Mouse (Mus musculus) T-helper 17 cell (primary cell): ENCODE results near the gene Foxo4.

Experiments
- in situ Hi-C, 2 experiments: fragments of 300-600 bp; cut with MboI, MseI; formaldehyde crosslinking; loops; 1 replicate in 1 of 2; 2 replicates in 1 of 2; pipeline ENCODE4 v1.15.1; 2025; ENCODE audit warnings: high pct_unique_total_duplicates in 2 of 2

Gene Foxo4

GRCm38 (mm10) chrX:101253952-101254729 is at the start of gene Foxo4:
Gene Foxo4, plus strand, starts transcription at chrX:101254528.
- in situ Hi-C loops: no loop called here

GRCm38 (mm10) chrX:101221834-101222795 is 32.2 kb upstream of the Foxo4 start, which contains the start of gene Snx12:
Gene Snx12, minus strand, starts transcription at chrX:101222563.
- in situ Hi-C loops: no loop called here

GRCm38 (mm10) chrX:101222796-101223162 is 31.5 kb upstream of the Foxo4 start:
- in situ Hi-C loops: no loop called here

DNA sequence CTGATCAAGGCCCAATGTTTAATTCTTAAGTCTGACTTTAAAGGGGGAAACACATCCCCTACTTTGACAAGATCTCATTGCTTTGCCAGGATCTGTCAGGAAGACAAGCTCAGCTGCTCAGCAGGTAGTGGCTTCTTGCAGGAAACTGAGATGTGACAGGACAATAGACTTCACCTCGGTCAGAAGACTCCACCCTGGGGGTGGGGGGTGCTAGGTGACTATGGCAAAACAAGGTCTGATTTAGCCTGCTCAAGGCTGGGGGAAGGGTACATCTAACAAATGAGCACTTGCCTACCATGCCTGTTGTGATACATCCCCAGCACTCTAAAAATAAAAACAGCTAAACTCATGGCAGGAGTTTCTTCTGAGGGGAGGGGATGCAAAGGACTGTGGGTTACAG is 9.3 kb upstream of the Foxo4 start:
- in situ Hi-C loops: no loop called here

- in situ Hi-C loops: loop anchor here in 1 of 2 experiments (5.0 kb wide), 1 partner anchor 78 kb away; no protein-coding TSS in a partner anchor
Observed at GRCm38 (mm10) chrX:101254740-101255139, 412 bp downstream of the Foxo4 start.

DNA sequence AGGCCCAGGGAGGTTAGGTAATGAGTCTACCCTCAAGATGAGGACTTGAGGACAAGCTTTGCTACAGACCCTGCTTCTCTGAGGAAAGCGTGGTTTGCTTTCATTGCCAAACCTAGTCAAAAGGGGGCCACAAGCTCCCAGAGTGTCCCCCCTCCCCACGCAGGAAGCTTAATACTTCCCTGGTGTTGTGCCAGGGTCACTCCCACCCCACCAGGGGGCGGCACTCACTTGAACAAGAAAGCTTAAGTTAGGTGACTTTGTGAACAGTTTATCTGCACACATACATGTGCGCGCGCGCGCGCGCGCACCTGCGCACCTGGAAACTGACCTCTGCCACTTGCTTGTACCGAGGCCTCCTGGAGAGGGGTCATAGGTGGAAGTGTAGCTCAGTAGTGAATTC is 2.3 kb downstream of the Foxo4 start:
- in situ Hi-C loops: loop anchor here in 1 of 2 experiments (5.0 kb wide), 1 partner anchor 76 kb away; no protein-coding TSS in a partner anchor

DNA sequence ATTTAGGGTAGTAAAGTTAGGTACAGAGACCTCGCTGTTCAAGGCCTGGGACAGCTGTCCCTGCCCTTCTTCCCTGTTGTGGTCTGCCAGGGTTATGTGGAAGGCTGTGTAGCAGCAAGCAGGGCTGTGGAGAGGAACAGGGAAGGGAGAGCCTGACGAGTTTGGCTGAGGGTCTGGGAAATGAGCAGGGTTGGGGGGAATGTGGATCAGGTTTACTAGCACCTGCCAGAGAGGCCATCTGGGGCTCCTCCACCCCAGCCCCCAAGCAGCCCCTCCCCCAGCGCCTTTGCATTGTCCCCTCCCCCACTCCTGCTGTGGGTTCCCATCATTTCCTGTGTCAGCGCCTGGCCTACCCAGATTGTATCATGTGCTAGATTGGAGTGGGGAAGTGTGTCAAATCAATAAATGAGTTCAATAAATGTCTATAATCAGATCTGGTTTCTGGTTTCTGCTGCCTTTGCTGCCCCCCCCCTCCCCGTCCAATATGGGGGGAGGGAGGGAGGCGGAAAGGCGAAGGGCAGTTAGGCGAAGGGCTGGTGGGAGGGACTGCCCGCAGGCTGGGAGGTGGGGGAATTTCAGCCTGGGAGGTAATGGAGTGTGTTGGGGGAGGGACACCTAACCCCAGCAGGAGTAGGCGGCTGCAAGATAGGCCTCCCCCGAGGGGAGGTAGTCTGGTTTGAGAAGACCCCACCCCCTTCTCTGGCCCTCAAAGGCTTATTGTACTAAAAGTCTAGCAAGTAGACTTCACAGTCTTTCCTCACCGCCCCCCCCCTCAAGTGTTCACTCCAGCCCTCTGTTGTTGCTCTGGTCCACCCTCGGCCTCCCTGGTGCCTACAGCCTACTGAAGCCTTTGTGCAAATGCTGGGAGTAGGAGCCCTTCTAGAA is 6.4 kb downstream of the Foxo4 start:
- in situ Hi-C loops: no loop called here

GRCm38 (mm10) chrX:101263892-101264291 is 9.6 kb downstream of the Foxo4 start, which contains the start of gene Gm614:
Gene Gm614, minus strand, starts transcription at chrX:101263992.
- in situ Hi-C loops: no loop called here

DNA sequence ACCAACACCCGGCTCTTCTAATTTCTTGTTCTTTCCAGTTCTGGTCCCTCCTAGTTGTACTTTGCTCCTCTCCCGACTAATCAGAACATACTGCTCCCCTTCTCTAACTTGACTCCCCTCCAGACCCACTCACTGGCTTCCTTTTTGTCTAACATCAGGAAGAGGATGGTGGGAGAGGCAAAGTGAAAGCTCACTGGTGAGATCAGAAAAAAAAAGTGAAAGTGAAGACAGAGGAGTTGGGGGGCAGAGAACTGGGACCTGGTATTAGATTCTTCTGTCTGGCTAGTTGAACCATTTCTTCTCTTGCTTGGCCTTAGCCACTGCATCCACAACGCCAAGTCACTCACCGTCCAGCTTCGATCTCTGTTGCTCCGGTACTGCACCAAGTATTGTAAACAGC is 12.3 kb downstream of the Foxo4 start:
- in situ Hi-C loops: no loop called here

GRCm38 (mm10) chrX:101268025-101268754 is 13.9 kb downstream of the Foxo4 start, which contains the start of gene Il2rg:
Gene Il2rg, minus strand, starts transcription at chrX:101268255.
- in situ Hi-C loops: no loop called here

DNA sequence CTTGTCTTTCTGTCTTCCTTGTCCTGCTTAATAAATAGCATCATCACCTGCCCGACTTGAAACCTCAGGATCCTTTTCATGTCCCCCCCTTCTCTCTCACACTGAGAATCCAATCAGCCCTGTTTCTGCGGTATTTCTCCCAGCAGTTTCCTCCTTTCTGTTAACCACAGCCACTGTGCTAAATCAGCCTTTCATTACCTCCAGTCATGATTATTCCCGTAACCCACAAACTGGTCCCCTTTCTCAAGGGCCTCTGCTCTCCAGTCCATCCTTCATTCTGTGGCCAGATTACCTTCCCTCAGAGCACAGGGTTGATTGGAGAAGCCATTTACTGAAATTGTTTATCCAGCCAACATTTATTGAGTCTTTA is 14.4 kb downstream of the Foxo4 start, which contains the start of gene Gm20489:
Gene Gm20489 (minus strand): TSS at position 269 of the 370 bp plus-strand sequence.
- in situ Hi-C loops: no loop called here

- in situ Hi-C loops: no loop called here
Observed at GRCm38 (mm10) chrX:101273410-101273809, 19.1 kb downstream of the Foxo4 start.

DNA sequence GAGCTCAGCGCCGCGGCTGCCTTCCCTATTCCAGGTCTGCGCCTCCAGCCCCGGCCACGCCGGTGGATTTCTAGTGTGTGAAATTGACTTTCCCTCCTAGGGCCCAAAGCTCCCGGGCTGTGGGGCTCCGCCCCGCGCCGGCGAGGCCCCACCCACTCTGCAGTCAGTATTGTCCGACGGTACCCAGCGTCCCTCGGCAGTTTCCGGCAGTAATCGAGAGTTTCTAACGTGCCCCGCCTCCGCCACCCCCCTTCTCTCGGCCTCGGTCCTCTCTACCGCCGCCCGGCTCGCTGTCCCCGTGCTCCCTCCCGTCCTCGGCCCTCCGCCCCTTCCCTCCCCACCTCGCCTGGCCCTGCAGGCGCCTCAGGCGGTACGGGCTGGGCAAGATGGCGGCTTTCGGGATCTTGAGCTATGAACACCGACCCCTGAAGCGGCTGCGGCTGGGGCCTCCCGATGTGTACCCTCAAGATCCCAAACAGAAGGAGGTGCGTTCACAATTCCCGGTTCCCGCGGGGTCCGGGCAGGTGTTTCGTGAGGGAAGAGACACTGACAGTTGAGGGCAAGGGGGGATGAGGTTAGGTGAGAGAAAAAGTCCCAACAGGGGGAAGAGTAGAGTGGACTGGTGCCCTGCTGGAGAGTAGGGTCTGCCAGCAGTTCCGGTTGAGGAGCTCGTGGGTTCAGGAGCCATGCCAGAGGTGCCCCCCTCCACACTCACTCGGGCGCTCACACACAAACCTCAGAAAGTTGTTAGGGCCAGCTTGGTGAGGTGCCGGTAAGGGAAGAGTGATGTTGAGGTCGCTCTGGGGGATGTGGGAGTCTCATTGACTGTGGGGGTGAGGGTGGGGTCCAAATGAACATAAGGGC is 19.8 kb downstream of the Foxo4 start, which contains the start of gene Med12:
Gene Med12 (plus strand): TSS at position 156 of the 864 bp plus-strand sequence.
- in situ Hi-C loops: no loop called here

DNA sequence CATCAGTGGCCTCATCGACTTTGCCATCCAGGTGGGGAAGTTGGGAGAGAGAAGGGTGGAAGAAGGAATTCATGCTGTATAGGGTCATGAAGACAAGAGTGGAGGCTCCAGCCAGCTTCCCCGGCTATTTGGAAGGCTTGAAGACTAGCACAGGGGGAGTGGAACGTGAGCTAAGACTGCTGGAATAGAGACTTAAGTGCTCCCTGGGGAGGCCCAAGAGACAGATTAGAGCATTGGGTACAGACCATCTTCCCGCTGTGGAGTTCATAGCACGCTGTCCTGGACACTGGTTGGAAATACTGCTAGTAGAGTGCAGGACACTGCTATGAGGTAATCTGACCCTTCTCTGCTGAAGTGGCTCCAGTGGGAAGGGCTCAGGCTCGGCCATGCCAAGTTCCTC is 28.5 kb downstream of the Foxo4 start:
- in situ Hi-C loops: no loop called here

DNA sequence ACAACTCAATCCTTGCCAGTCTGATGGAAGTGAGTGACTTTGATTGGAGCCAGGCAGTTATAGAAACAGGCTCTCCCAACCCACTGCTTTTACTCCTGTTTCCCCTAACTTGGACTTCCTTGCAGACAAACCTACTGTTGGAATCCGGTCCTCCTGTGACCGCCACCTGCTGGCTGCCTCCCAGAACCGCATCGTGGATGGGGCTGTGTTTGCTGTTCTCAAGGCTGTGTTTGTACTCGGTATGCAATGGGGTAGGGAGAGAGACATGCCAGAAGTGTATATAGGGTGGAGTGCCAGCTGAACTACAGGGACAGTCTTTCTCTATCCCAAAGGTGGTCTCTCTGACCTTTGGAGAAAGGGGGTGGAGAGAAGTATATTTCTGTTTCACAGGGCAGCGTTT is 31.2 kb downstream of the Foxo4 start:
- in situ Hi-C loops: no loop called here

GRCm38 (mm10) chrX:101285953-101286670 is 31.8 kb downstream of the Foxo4 start:
- in situ Hi-C loops: no loop called here

DNA sequence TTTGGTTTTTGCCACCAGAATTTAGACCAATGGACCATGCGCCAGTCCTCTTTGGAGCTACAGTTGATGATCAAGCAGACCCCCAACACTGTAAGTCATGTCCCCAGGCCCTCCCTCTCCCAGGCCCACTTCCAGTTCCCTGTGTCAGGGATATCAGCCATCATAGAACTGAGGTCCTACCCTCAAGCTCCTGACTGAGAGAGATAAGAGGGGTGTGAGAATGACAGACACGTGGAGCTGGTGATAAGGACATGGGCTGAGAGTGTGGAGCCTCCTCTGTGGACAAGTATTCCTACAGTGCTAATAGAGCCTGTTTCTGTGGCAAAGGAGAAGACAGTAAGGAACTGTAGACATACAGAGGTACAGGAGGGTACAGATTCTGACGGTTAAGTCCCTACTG is 33.2 kb downstream of the Foxo4 start:
- in situ Hi-C loops: no loop called here

DNA sequence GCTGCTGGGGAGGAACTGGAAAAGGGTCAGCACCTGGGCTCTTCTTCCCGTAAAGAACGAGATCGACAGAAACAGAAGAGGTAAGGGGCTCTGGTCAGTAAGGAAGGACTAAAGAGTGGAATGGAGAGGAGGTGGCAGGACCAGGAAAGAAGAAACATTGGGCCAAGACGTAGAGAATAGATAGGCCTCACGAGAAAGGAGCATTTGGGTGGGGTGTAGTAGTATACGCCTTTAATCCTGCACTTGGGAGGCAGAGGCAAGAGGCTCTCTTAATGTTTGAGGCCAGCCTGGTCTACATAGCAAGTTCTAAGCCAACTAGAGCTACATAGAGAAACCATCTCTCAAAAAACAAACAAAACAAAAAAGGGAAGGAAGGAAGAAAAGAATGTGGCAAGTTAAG is 34.1 kb downstream of the Foxo4 start:
- in situ Hi-C loops: no loop called here

GRCm38 (mm10) chrX:101289037-101289436 is 34.7 kb downstream of the Foxo4 start:
- in situ Hi-C loops: no loop called here
